Mouse (Mus musculus) erythroid progenitor cell, adult 5-6 weeks (primary cell): ENCODE data around the gene Anapc11. TPM values are rescaled to one million over a fixed set of nuclear protein-coding genes. Genes with fewer than 3 reads are reported as not detected.
A peak's percentile ranks its signal among the peaks of the same experiment; 100 is the strongest.
"Not testable (repeated sequence)": the region's sequence is repeated elsewhere in the genome, so short reads cannot be mapped to it uniquely, and the experiment has no call there.

Experiments used
- ATAC-seq: replicated peaks from 2 replicates; pipeline ENCODE4 v1.8.0; 2016; ENCODE audit warnings: moderate number of reproducible peaks, mild to moderate bottlenecking, moderate TSS enrichment, inconsistent platforms; ENCODE audit not compliant: poor library complexity, low FRiP score, severe bottlenecking
- total RNA-seq, 2 experiments: library from RNA; stranded (forward) in 1 of 2; stranded (reverse) in 1 of 2; fragments of 150-400 nt in 1 of 2; fragments of 186-747, 209-891 nt in 1 of 2; gene quantifications; 2 replicates each; pipeline versions ENCODE4 v1.2.3 to v1.2.4; 2015 to 2017; ENCODE audit warnings: low replicate concordance in 2 of 2

Gene Anapc11
- total RNA-seq (2015; ENCODE audit: low replicate concordance) (28.1 and 35.0 TPM in 2 replicates), total RNA-seq (2017; ENCODE audit: low replicate concordance) (2.8 and 12.1 TPM in 2 replicates)

GRCm38 (mm10) chr11:120598283-120598989 lies at the start of gene Anapc11, which contains the start of gene Alyref:
Anapc11 (plus strand) TSS chr11:120598421.
Alyref (minus strand) TSS chr11:120598365.
- peak; percentile 94 for ATAC-seq

- ATAC-seq = peak; percentile 17; the same call in 1 of the 2 replicates
These were observed 49.4 kb upstream of the Anapc11 start for GRCm38 (mm10) chr11:120548786-120549167.

- peak; percentile 91 for ATAC-seq
These were observed 48.9 kb upstream of the Anapc11 start, which contains the start of gene Mcrip1 for GRCm38 (mm10) chr11:120549168-120549945. Mcrip1 (minus strand) TSS chr11:120549727.

- ATAC-seq = no peak
These were observed 48.0 kb upstream of the Anapc11 start for GRCm38 (mm10) chr11:120549986-120550809.

GRCm38 (mm10) chr11:120550810-120551440 lies 47.3 kb upstream of the Anapc11 start, which contains the start of gene Ppp1r27:
Ppp1r27 (minus strand) TSS chr11:120551132.
- no peak for ATAC-seq

- no peak for ATAC-seq
These were observed 45.5 kb upstream of the Anapc11 start for GRCm38 (mm10) chr11:120552736-120553135.

GRCm38 (mm10) chr11:120554834-120555233 lies 43.4 kb upstream of the Anapc11 start:
- no peak for ATAC-seq

GRCm38 (mm10) chr11:120555260-120555659 lies 43.0 kb upstream of the Anapc11 start:
- ATAC-seq = no peak

GRCm38 (mm10) chr11:120558843-120559242 lies 39.4 kb upstream of the Anapc11 start:
- not testable (repeated sequence) for ATAC-seq

GRCm38 (mm10) chr11:120560952-120561728 lies 37.1 kb upstream of the Anapc11 start:
- ATAC-seq = peak; percentile 50; the same call in 1 of the 2 replicates

- no peak for ATAC-seq
These were observed 35.3 kb upstream of the Anapc11 start for GRCm38 (mm10) chr11:120562949-120563348.

GRCm38 (mm10) chr11:120565114-120565513 lies 33.1 kb upstream of the Anapc11 start:
- no peak for ATAC-seq

- ATAC-seq = no peak
These were observed 29.9 kb upstream of the Anapc11 start for GRCm38 (mm10) chr11:120568324-120568723.

GRCm38 (mm10) chr11:120571122-120571521 lies 27.1 kb upstream of the Anapc11 start:
- ATAC-seq = no peak

- ATAC-seq = no peak
These were observed 26.3 kb upstream of the Anapc11 start for GRCm38 (mm10) chr11:120571754-120572416.

- 0 out of 2 replicates have a peak, but pooled peaks have one; percentile 8 for ATAC-seq
These were observed 25.8 kb upstream of the Anapc11 start for GRCm38 (mm10) chr11:120572417-120572751.

- peak; percentile 88 for ATAC-seq
These were observed 25.3 kb upstream of the Anapc11 start, which contains the start of gene P4hb for GRCm38 (mm10) chr11:120572752-120573584. P4hb (minus strand) TSS chr11:120573253.
